Mouse (Mus musculus): ENCODE results near the gene Zdhhc14.

The Zdhhc14 gene

GRCm38 (mm10) chr17:5744016-5744415 is 251.7 kb downstream of the Zdhhc14 start:
- 94% methylated on average over 5 of the region's 5 CpGs for WGBS

GRCm38 (mm10) chr17:5746378-5746777 is 254.0 kb downstream of the Zdhhc14 start:
- 88% methylated on average over 3 of the region's 3 CpGs for WGBS

GRCm38 (mm10) chr17:5747539-5748500 is 255.5 kb downstream of the Zdhhc14 start:
- WGBS, result 81% methylated on average over 16 of the region's 16 CpGs

GRCm38 (mm10) chr17:5748501-5748894 is 256.1 kb downstream of the Zdhhc14 start:
- whole genome bisulfite sequencing, result 2% methylated on average over 4 of the region's 4 CpGs

GRCm38 (mm10) chr17:5750278-5750677 is 257.9 kb downstream of the Zdhhc14 start:
- 76% methylated on average over 4 of the region's 4 CpGs for WGBS

GRCm38 (mm10) chr17:5751066-5751465 is 258.7 kb downstream of the Zdhhc14 start:
- 70% methylated on average over 3 of the region's 3 CpGs for WGBS

GRCm38 (mm10) chr17:5752322-5752715 is 260.0 kb downstream of the Zdhhc14 start:
- WGBS, result 63% methylated on average over 2 of the region's 2 CpGs

- WGBS, result 14% methylated on average over 29 of the region's 29 CpGs
Measured at GRCm38 (mm10) chr17:5752716-5753585, 260.6 kb downstream of the Zdhhc14 start.

- WGBS, result 87% methylated on average over 7 of the region's 7 CpGs
Measured at GRCm38 (mm10) chr17:5755489-5755888, 263.1 kb downstream of the Zdhhc14 start.

- WGBS, result 75% methylated on average over 5 of the region's 5 CpGs
Measured at GRCm38 (mm10) chr17:5756065-5756464, 263.7 kb downstream of the Zdhhc14 start.

- 72% methylated on average over 15 of the region's 15 CpGs for WGBS
Measured at GRCm38 (mm10) chr17:5756855-5757254, 264.5 kb downstream of the Zdhhc14 start.

- WGBS, result 63% methylated on average over 5 of the region's 5 CpGs
Measured at GRCm38 (mm10) chr17:5763768-5764167, 271.4 kb downstream of the Zdhhc14 start.

- WGBS, result 61% methylated on average over 5 of the region's 5 CpGs
Measured at GRCm38 (mm10) chr17:5764270-5764669, 271.9 kb downstream of the Zdhhc14 start.

GRCm38 (mm10) chr17:5765746-5766145 is 273.4 kb downstream of the Zdhhc14 start:
- 81% methylated on average over 4 of the region's 4 CpGs for WGBS

GRCm38 (mm10) chr17:5768164-5768705 is 275.9 kb downstream of the Zdhhc14 start:
- 85% methylated on average over 6 of the region's 6 CpGs for WGBS

GRCm38 (mm10) chr17:5768810-5769520 is 276.6 kb downstream of the Zdhhc14 start:
- 90% methylated on average over 9 of the region's 9 CpGs for WGBS

GRCm38 (mm10) chr17:5769776-5770175 is 277.4 kb downstream of the Zdhhc14 start:
- 25% methylated on average over 7 of the region's 7 CpGs for WGBS

- WGBS, result 4% methylated on average over 22 of the region's 22 CpGs
Measured at GRCm38 (mm10) chr17:5770265-5771249, 278.2 kb downstream of the Zdhhc14 start.

- WGBS, result 71% methylated on average over 5 of the region's 5 CpGs
Measured at GRCm38 (mm10) chr17:5780213-5780975, 288.0 kb downstream of the Zdhhc14 start.
